Mouse (Mus musculus): ENCODE measurements at regions not wholly inside any gene's neighbourhood (a gene's known extent, or its start where the extent isn't known, plus 50 kb on each side); places are given as distances from the start of the nearest gene placed in this dataset.

- TF ChIP-seq CTCF (IDR thresholded peaks at IDR 0.05) (no peak), EP300 (IDR thresholded peaks at IDR 0.05; ENCODE audit: insufficient read depth, low read depth, low read length) (no peak)
Observed at GRCm38 (mm10) chr12:46418990-46419389, 399.7 kb downstream of the Nova1 start.
